Mouse (Mus musculus) MEL (cell line): ENCODE measurements around the gene Ccnk. TPM values are rescaled to one million over a fixed set of nuclear protein-coding genes. Genes with fewer than 3 reads are reported as not detected.

Experiments
- DNase-seq: peaks from one replicate; pipeline ENCODE4 v3.0.0; 2011; ENCODE audit warnings: low read depth, low spot score
- H3K27ac ChIP-seq: 2 replicates; pipeline ENCODE4 v1.5.1; 2012; ENCODE audit warnings: low read depth, mild to moderate bottlenecking, control low read depth, low read length, moderate library complexity; ENCODE audit not compliant: control insufficient read depth
- H3K27me3 ChIP-seq, 2 experiments: fragments of 150-350 bp in 1 of 2; sonication (generic) in 1 of 2; 2 replicates each; pipeline ENCODE4 v1.6.1; 2012; ENCODE audit warnings: low read length in 2 of 2, mild to moderate bottlenecking in 2 of 2, improper control_type of control experiment in 1 of 2, moderate library complexity in 1 of 2; ENCODE audit not compliant: insufficient read depth in 2 of 2, control insufficient read depth in 1 of 2
- H3K36me3 ChIP-seq, 2 experiments: 2 replicates each; pipeline ENCODE4 v1.6.1; 2012 to 2014; ENCODE audit warnings: low read length in 2 of 2, improper control_type of control experiment in 1 of 2, inconsistent platforms in 1 of 2, mild to moderate bottlenecking in 1 of 2; ENCODE audit not compliant: insufficient read depth in 2 of 2, control insufficient read depth in 1 of 2
- H3K4me1 ChIP-seq, 2 experiments: fragments of 150-350 bp in 1 of 2; sonication (generic) in 1 of 2; 2 replicates each; pipeline ENCODE4 v1.6.1; 2012; ENCODE audit warnings: low read length in 2 of 2, improper control_type of control experiment in 1 of 2, mild to moderate bottlenecking in 1 of 2; ENCODE audit not compliant: insufficient read depth in 2 of 2, control insufficient read depth in 1 of 2
- H3K4me3 ChIP-seq, 2 experiments: fragments of 150-350 bp in 1 of 2; sonication (generic) in 1 of 2; 2 replicates each; pipeline ENCODE4 v1.5.1; 2012; ENCODE audit warnings: low read depth in 2 of 2, low read length in 2 of 2, mild to moderate bottlenecking in 2 of 2, moderate library complexity in 2 of 2, control low read depth in 1 of 2, improper control_type of control experiment in 1 of 2; ENCODE audit not compliant: control insufficient read depth in 1 of 2, insufficient read depth in 1 of 2
- H3K79me2 ChIP-seq: 2 replicates; pipeline ENCODE4 v1.6.1; 2012; ENCODE audit warnings: mild to moderate bottlenecking, low read length, moderate library complexity; ENCODE audit not compliant: control insufficient read depth, poor library complexity, insufficient read depth
- H3K9ac ChIP-seq: 2 replicates; pipeline ENCODE4 v1.6.1; 2012; ENCODE audit warnings: low read depth, mild to moderate bottlenecking, control low read depth, low read length, moderate library complexity; ENCODE audit not compliant: control insufficient read depth, poor library complexity, severe bottlenecking
- H3K9me3 ChIP-seq: fragments of 150-350 bp; sonication (generic); replicated peaks from 2 replicates; pipeline ENCODE4 v1.6.1; 2012; ENCODE audit warnings: mild to moderate bottlenecking, low read length, improper control_type of control experiment, moderate library complexity; ENCODE audit not compliant: insufficient read depth
- BHLHE40 ChIP-seq: IDR thresholded peaks from 2 replicates; pipeline ENCODE4 v1.6.1; 2012; ENCODE audit warnings: low read depth, mild to moderate bottlenecking, inconsistent platforms, low read length, improper control_type of control experiment, borderline replicate concordance
- ELF1 ChIP-seq: IDR thresholded peaks from 2 replicates; pipeline ENCODE4 v1.6.1; 2014; ENCODE audit warnings: low read depth, mild to moderate bottlenecking, inconsistent platforms, low read length, improper control_type of control experiment, moderate library complexity
- GATA1 ChIP-seq: IDR thresholded peaks from 2 replicates; pipeline ENCODE4 v1.6.1; 2011; ENCODE audit warnings: low read depth, low read length, improper control_type of control experiment
- JUND ChIP-seq: IDR thresholded peaks from 2 replicates; pipeline ENCODE4 v1.6.1; 2011; ENCODE audit warnings: low read depth, mild to moderate bottlenecking, improper control_type of control experiment, low read length
- MAFK ChIP-seq: IDR thresholded peaks from 2 replicates; pipeline ENCODE4 v1.6.1; 2011; ENCODE audit warnings: low read depth, mild to moderate bottlenecking, low read length, improper control_type of control experiment, borderline replicate concordance
- MAX ChIP-seq: IDR thresholded peaks from 2 replicates; pipeline ENCODE4 v1.6.1; 2011; ENCODE audit warnings: low read length, improper control_type of control experiment
- MEF2A ChIP-seq: IDR thresholded peaks from 2 replicates; pipeline ENCODE4 v1.6.1; 2014; ENCODE audit warnings: low read depth, mild to moderate bottlenecking, inconsistent platforms, low read length, improper control_type of control experiment; ENCODE audit not compliant: poor library complexity, insufficient replicate concordance, severe bottlenecking; ENCODE audit errors: extremely low read depth
- MXI1 ChIP-seq: IDR thresholded peaks from 2 replicates; pipeline ENCODE4 v1.6.1; 2011; ENCODE audit warnings: mild to moderate bottlenecking, low read depth, low read length, improper control_type of control experiment
- MYB ChIP-seq: IDR thresholded peaks from 2 replicates; pipeline ENCODE4 v1.6.1; 2011; ENCODE audit warnings: mild to moderate bottlenecking, low read depth, low read length, improper control_type of control experiment
- MYC ChIP-seq: IDR thresholded peaks from 2 replicates; pipeline ENCODE4 v1.6.1; 2011; ENCODE audit warnings: low read depth, mild to moderate bottlenecking, low read length, improper control_type of control experiment, moderate library complexity
- NRF1 ChIP-seq: IDR thresholded peaks from 2 replicates; pipeline ENCODE4 v1.6.1; 2014; ENCODE audit warnings: low read depth, mild to moderate bottlenecking, inconsistent platforms, low read length, improper control_type of control experiment, moderate library complexity; ENCODE audit not compliant: poor library complexity, insufficient read depth, severe bottlenecking
- POLR2A ChIP-seq, 2 experiments: IDR thresholded peaks; 2 replicates each; pipeline ENCODE4 v1.6.1; 2011 to 2012; ENCODE audit warnings: low read length in 2 of 2, mild to moderate bottlenecking in 2 of 2, control low read depth in 1 of 2, improper control_type of control experiment in 1 of 2, low read depth in 1 of 2, moderate library complexity in 1 of 2; ENCODE audit not compliant: control insufficient read depth in 1 of 2, insufficient read depth in 1 of 2, poor library complexity in 1 of 2
- RAD21 ChIP-seq: IDR thresholded peaks from 2 replicates; pipeline ENCODE4 v1.6.1; 2011; ENCODE audit warnings: mild to moderate bottlenecking, low read depth, low read length, improper control_type of control experiment
- SIN3A ChIP-seq: IDR thresholded peaks from 2 replicates; pipeline ENCODE4 v1.6.1; 2012; ENCODE audit warnings: low read length, improper control_type of control experiment, inconsistent platforms
- SMC3 ChIP-seq: IDR thresholded peaks from 2 replicates; pipeline ENCODE4 v1.6.1; 2011; ENCODE audit warnings: low read depth, low read length, improper control_type of control experiment
- TAL1 ChIP-seq: IDR thresholded peaks from 2 replicates; pipeline ENCODE4 v1.6.1; 2012; ENCODE audit warnings: mild to moderate bottlenecking, inconsistent platforms, low read length, moderate library complexity, mixed read lengths
- TBP ChIP-seq: IDR thresholded peaks from 2 replicates; pipeline ENCODE4 v1.8.0; 2011; ENCODE audit warnings: low read depth, low read length, improper control_type of control experiment
- TCF12 ChIP-seq: IDR thresholded peaks from 2 replicates; pipeline ENCODE4 v1.6.1; 2014; ENCODE audit warnings: low read depth, mild to moderate bottlenecking, inconsistent platforms, low read length, improper control_type of control experiment, moderate library complexity
- USF1 ChIP-seq: IDR thresholded peaks from 2 replicates; pipeline ENCODE4 v1.6.1; 2014; ENCODE audit warnings: low read depth, mild to moderate bottlenecking, inconsistent platforms, low read length, improper control_type of control experiment, moderate library complexity
- ZMIZ1 ChIP-seq: IDR thresholded peaks from 2 replicates; pipeline ENCODE4 v1.6.1; 2012; ENCODE audit warnings: low read depth, mild to moderate bottlenecking, inconsistent platforms, low read length, improper control_type of control experiment, moderate library complexity
- polyA plus RNA-seq, 2 experiments: library from polyadenylated mRNA; stranded (reverse) in 1 of 2; unstranded in 1 of 2; fragments of >175 nt in 1 of 2; fragments of >200 nt in 1 of 2; gene quantifications; 2 replicates each; pipeline versions ENCODE4 v1.2.1 to v1.2.4; 2012; ENCODE audit warnings: low replicate concordance in 2 of 2, low read depth in 1 of 2; ENCODE audit not compliant: insufficient read length in 2 of 2, insufficient read depth in 1 of 2, missing spikeins in 1 of 2
- total RNA-seq: library from RNA; depleted of rRNA; stranded (reverse); fragments of 300-350 nt; gene quantifications from 2 replicates; pipeline ENCODE4 v1.2.3, GENCODE M21; 2012

Gene Ccnk
- total and polyA plus RNA-seq, 3 experiments, result 7.6 to 69.6 (median 62.8) TPM

DNA sequence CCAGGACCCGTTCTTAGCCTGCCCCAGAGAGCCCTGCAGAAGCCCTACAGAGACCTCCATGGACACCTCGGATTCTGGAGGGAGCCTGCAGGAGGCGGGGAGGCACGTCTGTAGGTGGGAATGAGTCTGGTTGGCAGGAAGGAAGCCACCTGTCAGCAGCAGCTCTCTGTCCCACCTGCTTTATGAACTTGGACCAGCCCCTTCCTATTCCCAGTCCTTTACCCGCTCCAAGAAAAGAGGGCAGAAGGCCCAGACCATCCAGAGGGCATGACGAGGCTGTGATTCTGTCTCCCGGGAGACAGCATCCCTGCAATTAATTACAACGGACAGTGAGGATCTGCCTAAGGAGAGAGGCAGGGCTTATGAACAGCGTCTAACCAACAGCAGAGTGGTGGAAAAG, 52.5 kb downstream of the Ccnk start:
- H3K9me3 ChIP-seq, result no peaks in the 10 kb centered on the region

DNA sequence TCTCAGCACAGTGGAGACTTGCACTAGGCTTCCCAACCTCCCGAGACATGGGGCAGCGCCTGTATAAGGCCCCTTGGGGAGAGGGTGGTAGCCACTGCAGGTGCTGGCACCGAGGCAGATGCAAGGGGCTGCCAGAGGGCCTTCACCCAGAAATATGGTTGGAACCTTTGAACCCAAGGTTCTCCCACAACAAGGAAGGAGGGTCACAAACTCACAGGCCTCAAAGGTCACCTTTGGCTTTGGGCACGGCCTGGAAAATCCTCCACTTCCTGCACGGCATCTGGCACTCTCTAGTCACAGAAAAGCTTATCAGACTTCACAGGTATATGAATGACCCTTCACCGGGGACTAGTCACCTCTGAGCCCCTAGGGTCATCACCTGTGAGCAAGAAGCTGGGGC, 54.4 kb downstream of the Ccnk start:
- DNase-seq, result no peak
- no peaks in the 10 kb centered on the region for H3K27me3 ChIP-seq
- H3K36me3 ChIP-seq, result no peaks in the 10 kb centered on the region
- no peak overlapping the region for H3K4me3 ChIP-seq
- H3K79me2 ChIP-seq, result no peaks in the 10 kb centered on the region; the same call in 1 of the 2 replicates
- H3K27ac ChIP-seq, result no peak overlapping the region
- H3K9me3 ChIP-seq, result no peaks in the 10 kb centered on the region
- TF ChIP-seq MAX (no peak), RAD21 (no peak), POLR2A (IDR thresholded peaks at IDR 0.05; ENCODE audit: control insufficient read depth in 1 of 2, insufficient read depth in 1 of 2, low read depth in 1 of 2, low read length in 2 of 2, poor library complexity in 1 of 2) (no peak), TCF12 (no peak), ELF1 (no peak), TAL1 (no peak), MYC (no peak), BHLHE40 (no peak), MYB (no peak), TBP (no peak), MXI1 (no peak), ZMIZ1 (no peak), NRF1 (no peak), MEF2A (no peak)
- H3K9ac ChIP-seq, result no peak overlapping the region
- no peaks in the 10 kb centered on the region for H3K4me1 ChIP-seq

More for the DNA sequence above, 52.5 kb downstream of the Ccnk start:
- no peak for DNase-seq
- no peaks in the 10 kb centered on the region for H3K27me3 ChIP-seq
- no peaks in the 10 kb centered on the region for H3K4me1 ChIP-seq
- H3K4me3 ChIP-seq, result no peak overlapping the region
- H3K36me3 ChIP-seq, result no peaks in the 10 kb centered on the region
- H3K79me2 ChIP-seq, result no peaks in the 10 kb centered on the region; the same call in 1 of the 2 replicates
- no peak overlapping the region for H3K9ac ChIP-seq
- no peak for TF ChIP-seq USF1
- TF ChIP-seq SMC3, result no peak
- no peak for TF ChIP-seq SIN3A
- TF ChIP-seq MAFK, result no peak
- no peak for TF ChIP-seq GATA1
- TF ChIP-seq MEF2A, result no peak
- no peak for TF ChIP-seq JUND
- no peak overlapping the region for H3K27ac ChIP-seq
